Mouse (Mus musculus) heart, adult 2 months (tissue): ENCODE results near the gene Dmkn. TPM values are rescaled to one million over a fixed set of nuclear protein-coding genes. Genes with fewer than 3 reads are reported as not detected.

ENCODE experiments used
- DNase-seq, 2 experiments: peaks; one replicate each; pipeline ENCODE4 v3.0.0; 2021
- H3K27ac ChIP-seq: fragments of 200-600 bp; 2 replicates; pipeline ENCODE4 v1.8.1; 2022
- H3K27me3 ChIP-seq: fragments of 200-500 bp; 2 replicates; pipeline ENCODE4 v1.6.1; 2012; ENCODE audit warnings: mild to moderate bottlenecking, low read length, inconsistent platforms, mixed read lengths; ENCODE audit not compliant: control insufficient read depth, insufficient read depth
- H3K36me3 ChIP-seq: fragments of 200-500 bp; 2 replicates; pipeline ENCODE4 v1.6.1; 2012; ENCODE audit warnings: low read length, inconsistent platforms; ENCODE audit not compliant: control insufficient read depth, insufficient read depth
- H3K4me1 ChIP-seq: fragments of 200-500 bp; 2 replicates; pipeline ENCODE4 v1.6.1; 2011; ENCODE audit warnings: low read length; ENCODE audit not compliant: control insufficient read depth, insufficient read depth
- H3K4me3 ChIP-seq: fragments of 200-600 bp; 2 replicates; pipeline ENCODE4 v1.8.1; 2022
- H3K79me2 ChIP-seq: fragments of 200-500 bp; replicated peaks from 2 replicates; pipeline ENCODE4 v1.6.1; 2012; ENCODE audit warnings: mild to moderate bottlenecking, inconsistent platforms, low read length, moderate library complexity, mixed read lengths; ENCODE audit not compliant: control insufficient read depth, insufficient read depth
- H3K9ac ChIP-seq: fragments of 200-500 bp; 2 replicates; pipeline ENCODE4 v1.6.1; 2012; ENCODE audit warnings: low read depth, mild to moderate bottlenecking, control low read depth, inconsistent platforms, low read length, mixed read lengths
- CTCF ChIP-seq: fragments of 200-600 bp; IDR thresholded peaks from 2 replicates; pipeline ENCODE4 v1.8.1; 2022; ENCODE audit warnings: antibody characterized with exemption, mild to moderate bottlenecking, moderate library complexity
- EP300 ChIP-seq: fragments of 200-500 bp; IDR thresholded peaks from 2 replicates; pipeline ENCODE4 v1.6.1; 2011; ENCODE audit warnings: low read depth, low read length, control low read depth; ENCODE audit not compliant: insufficient read depth
- POLR2A ChIP-seq: fragments of 200-500 bp; IDR thresholded peaks from 2 replicates; pipeline ENCODE4 v1.6.1; 2011; ENCODE audit warnings: mild to moderate bottlenecking, low read depth, low read length, control low read depth; ENCODE audit not compliant: insufficient read depth
- WGBS: fragments of 180-500 bp; shearing (Covaris S2); methylation state at CpG from one replicate; pipeline ENCODE4 v1.1.7; 2018; 5-methylcytosine and 5-hydroxymethylcytosine counted together
- intact Hi-C: fragments of 180-260 bp; cut with DNase I; formaldehyde crosslinking; loops from one replicate; pipeline ENCODE4 v1.15.1; 2025
- long read RNA-seq: library from polyadenylated mRNA; stranded (forward); transcript quantifications from one replicate; pipeline ENCODE4 v2.0.0, GENCODE M21; 2021
- polyA plus RNA-seq: library from polyadenylated mRNA; depleted of rRNA; stranded (reverse); fragments of >200 nt; gene quantifications from 2 replicates; pipeline ENCODE4 v1.2.3, GENCODE M21; 2012; rRNA removed
- total RNA-seq, 2 experiments: library from RNA; stranded (reverse); gene quantifications; 2 replicates each; pipeline ENCODE4 v1.2.3; 2021

Gene Dmkn
- total RNA-seq (1 to 10 TPM in 1 of 2 experiments, under 1 TPM in 1; 0.84 to 1.6 TPM), polyA plus RNA-seq (7.2 and 8.8 TPM in 2 replicates)
- long read RNA-seq: 0 reads

GRCm38 (mm10) chr7:30763456-30763855, at the start of gene Dmkn:
Gene Dmkn (plus strand): TSS chr7:30763756.
- no peaks in the 10 kb centered on the region for H3K4me1 ChIP-seq
- H3K79me2 ChIP-seq: no peaks in the 10 kb centered on the region
- no peak within 1 kb of the TSS for H3K4me3 ChIP-seq
- H3K36me3 ChIP-seq: no peaks in the 10 kb centered on the region
- WGBS: 59% methylated on average over 5 of the region's 5 CpGs
- H3K9ac ChIP-seq: no peak within 1 kb of the TSS
- H3K27ac ChIP-seq: no peak within 1 kb of the TSS
- TF ChIP-seq EP300: no peak
- TF ChIP-seq CTCF: no peak
- TF ChIP-seq POLR2A: no peak
- intact Hi-C loops: no loop called here
- H3K27me3 ChIP-seq: 0 out of 2 replicates have a peak, but pooled peaks cover 1% of the 10 kb centered on the region
- DNase-seq: no peak

GRCm38 (mm10) chr7:30717006-30717715, 46.4 kb upstream of the Dmkn start:
- Histone ChIP-seq H3K27ac (no peak overlapping the region), H3K27me3 (peaks cover 3% of the 10 kb centered on the region; the same call in 1 of the 2 replicates), H3K79me2 (no peaks in the 10 kb centered on the region), H3K36me3 (no peaks in the 10 kb centered on the region), H3K9ac (no peak overlapping the region), H3K4me3 (peak overlapping the region; percentile 36), H3K4me1 (no peaks in the 10 kb centered on the region)
- DNase-seq: peak; percentile 53 to 63
- intact Hi-C loops: no loop called here
- TF ChIP-seq EP300 (no peak), CTCF (no peak), POLR2A (no peak)
- WGBS: 5% methylated on average over 43 of the region's 43 CpGs

GRCm38 (mm10) chr7:30717716-30718046, 45.9 kb upstream of the Dmkn start:
- H3K27me3 ChIP-seq: peaks cover 3% of the 10 kb centered on the region; the same call in 1 of the 2 replicates
- TF ChIP-seq CTCF: no peak
- intact Hi-C loops: no loop called here
- no peaks in the 10 kb centered on the region for H3K36me3 ChIP-seq
- H3K4me3 ChIP-seq: no peak overlapping the region; the same call in 1 of the 2 replicates
- H3K9ac ChIP-seq: no peak overlapping the region
- H3K4me1 ChIP-seq: no peaks in the 10 kb centered on the region
- 20% methylated on average over 14 of the region's 14 CpGs for WGBS
- H3K79me2 ChIP-seq: no peaks in the 10 kb centered on the region
- no peak overlapping the region for H3K27ac ChIP-seq
- no peak for DNase-seq

- no peaks in the 10 kb centered on the region for H3K79me2 ChIP-seq
- DNase-seq: no peak
- TF ChIP-seq EP300: no peak
- TF ChIP-seq CTCF: no peak
- no peak for TF ChIP-seq POLR2A
- no peaks in the 10 kb centered on the region for H3K4me1 ChIP-seq
- no peak overlapping the region for H3K4me3 ChIP-seq
- peaks cover 3% of the 10 kb centered on the region; the same call in 1 of the 2 replicates for H3K27me3 ChIP-seq
- no peaks in the 10 kb centered on the region for H3K36me3 ChIP-seq
- H3K27ac ChIP-seq: no peak overlapping the region
- 92% methylated on average over 5 of the region's 5 CpGs for WGBS
- H3K9ac ChIP-seq: no peak overlapping the region
- intact Hi-C loops: no loop called here
Measured at GRCm38 (mm10) chr7:30719669-30720068, 43.9 kb upstream of the Dmkn start.

GRCm38 (mm10) chr7:30721286-30721685, 42.3 kb upstream of the Dmkn start:
- 86% methylated on average over 7 of the region's 7 CpGs for WGBS
- Histone ChIP-seq H3K4me1 (no peaks in the 10 kb centered on the region), H3K9ac (no peak overlapping the region), H3K36me3 (no peaks in the 10 kb centered on the region), H3K27ac (no peak overlapping the region), H3K27me3 (peaks cover 3% of the 10 kb centered on the region; the same call in 1 of the 2 replicates), H3K79me2 (no peaks in the 10 kb centered on the region), H3K4me3 (no peak overlapping the region)
- DNase-seq: no peak
- TF ChIP-seq POLR2A (no peak), CTCF (no peak), EP300 (no peak)
- intact Hi-C loops: no loop called here

- no peaks in the 10 kb centered on the region for H3K27me3 ChIP-seq
- H3K27ac ChIP-seq: no peak overlapping the region
- H3K36me3 ChIP-seq: no peaks in the 10 kb centered on the region
- no peak overlapping the region for H3K4me3 ChIP-seq
- WGBS: 70% methylated on average over 6 of the region's 6 CpGs
- H3K4me1 ChIP-seq: peaks cover 2% of the 10 kb centered on the region
- no peak for DNase-seq
- intact Hi-C loops: no loop called here
- TF ChIP-seq EP300: no peak
- no peak for TF ChIP-seq POLR2A
- TF ChIP-seq CTCF: no peak
- no peaks in the 10 kb centered on the region for H3K79me2 ChIP-seq
- H3K9ac ChIP-seq: no peak overlapping the region
Measured at GRCm38 (mm10) chr7:30723274-30723953, 40.1 kb upstream of the Dmkn start.
